Mouse (Mus musculus) heart, embryonic 10.5 days (tissue): ENCODE measurements at regions not wholly inside any gene's neighbourhood (a gene's known extent, or its start where the extent isn't known, plus 50 kb on each side); places are given as distances from the start of the nearest gene placed in this dataset.

ENCODE experiments used
- DNase-seq: peaks from one replicate; pipeline ENCODE4 v3.0.0-alpha.2; 2017; ENCODE audit warnings: low spot score
- H3K27ac ChIP-seq: fragments of 300-500 bp; sonication (generic); 2 replicates; pipeline ENCODE4 v1.5.1; 2016; ENCODE audit warnings: mild to moderate bottlenecking
- H3K27me3 ChIP-seq: fragments of 300-500 bp; sonication (generic); 2 replicates; pipeline ENCODE4 v1.6.1; 2016; ENCODE audit warnings: mild to moderate bottlenecking; ENCODE audit not compliant: poor library complexity, insufficient read depth, severe bottlenecking
- H3K36me3 ChIP-seq: fragments of 300-500 bp; sonication (generic); 2 replicates; pipeline ENCODE4 v1.6.1; 2016; ENCODE audit warnings: mild to moderate bottlenecking, moderate library complexity
- H3K4me1 ChIP-seq: fragments of 300-500 bp; sonication (generic); 2 replicates; pipeline ENCODE4 v1.6.1; 2016; ENCODE audit warnings: mild to moderate bottlenecking
- H3K4me3 ChIP-seq: fragments of 300-500 bp; sonication (generic); 2 replicates; pipeline ENCODE4 v1.5.1; 2016; ENCODE audit warnings: mild to moderate bottlenecking, moderate library complexity
- H3K9me3 ChIP-seq: fragments of 300-500 bp; sonication (generic); 2 replicates; pipeline ENCODE4 v1.6.1; 2016; ENCODE audit warnings: mild to moderate bottlenecking, moderate library complexity
- WGBS: fragments of 180-500 bp; shearing (Covaris S2); methylation state at CpG from one replicate; pipeline ENCODE4 v1.1.7; 2016; 5-methylcytosine and 5-hydroxymethylcytosine counted together

DNA sequence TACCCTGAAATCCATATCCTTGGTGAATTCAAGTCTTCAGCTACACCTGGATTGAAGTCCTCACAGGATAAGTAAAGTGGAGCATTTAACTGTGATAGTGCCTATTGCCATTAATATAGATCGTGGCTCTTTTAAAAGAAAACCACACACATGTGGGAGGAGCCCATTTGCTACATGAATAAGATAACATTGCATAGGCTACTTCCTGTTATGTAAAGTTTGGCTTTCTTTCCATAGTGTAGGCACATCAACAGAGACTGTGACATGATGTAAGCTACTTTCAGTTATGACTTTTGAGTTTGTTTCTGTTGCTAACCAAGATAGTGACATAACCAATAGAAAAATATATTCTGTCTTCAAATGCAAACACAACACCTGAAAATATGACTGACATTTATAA, 932.6 kb downstream of the Jrkl start:
- no peaks in the 10 kb centered on the region for H3K36me3 ChIP-seq
- H3K4me1 ChIP-seq: no peaks in the 10 kb centered on the region
- no peaks in the 10 kb centered on the region for H3K27me3 ChIP-seq
- H3K27ac ChIP-seq: no peak overlapping the region
- H3K4me3 ChIP-seq: no peak overlapping the region
- DNase-seq: no peak
- 63% methylated on average over 1 of the region's 1 CpGs for WGBS
- H3K9me3 ChIP-seq: no peaks in the 10 kb centered on the region
